Mouse (Mus musculus): ENCODE results near the gene Med31.

DNA sequence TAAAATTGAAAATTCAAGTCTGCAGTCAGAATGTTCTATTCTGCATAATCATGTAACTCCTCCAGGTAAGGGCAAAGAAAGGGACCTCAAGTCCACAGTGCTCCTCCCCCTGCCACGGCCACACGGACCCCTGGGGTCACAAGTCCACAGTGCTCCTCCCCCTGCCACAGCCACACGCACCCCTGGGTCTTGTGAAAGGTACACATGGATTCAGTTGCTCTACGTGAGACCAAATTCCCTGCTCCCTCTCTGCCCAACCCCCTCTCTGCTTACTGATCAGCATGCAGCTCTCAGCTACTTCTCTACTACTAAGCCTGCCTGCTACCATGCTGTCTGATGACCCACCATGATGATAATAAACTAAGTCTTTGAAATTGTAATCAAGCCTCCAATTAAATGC, 45.5 kb downstream of the Med31 start:
- TF ChIP-seq CTCF (IDR thresholded peaks at IDR 0.05; ENCODE audit: control insufficient read depth, insufficient read depth, low read length) (no peak), POLR2A (IDR thresholded peaks at IDR 0.05; ENCODE audit: borderline replicate concordance, control insufficient read depth, low read depth, low read length) (no peak)
